Mouse (Mus musculus) spleen, adult 2 months (tissue): Measurements from ENCODE around the gene Slc25a20. TPM values are rescaled to one million over a fixed set of nuclear protein-coding genes. Genes with fewer than 3 reads are reported as not detected.

Source experiments
- DNase-seq, 2 experiments: peaks; one replicate each; pipeline versions ENCODE4 v3.0.0 to v3.0.0-alpha.2; 2012 to 2021; ENCODE audit warnings: low spot score in 2 of 2, low read depth in 1 of 2
- H3K27ac ChIP-seq: fragments of 200-500 bp; 2 replicates; pipeline ENCODE4 v1.5.1; 2012; ENCODE audit warnings: low read length, inconsistent platforms; ENCODE audit not compliant: insufficient read depth
- H3K27me3 ChIP-seq: fragments of 200-500 bp; 2 replicates; pipeline ENCODE4 v1.6.1; 2012; ENCODE audit warnings: mild to moderate bottlenecking, moderate library complexity, low read length, inconsistent platforms; ENCODE audit not compliant: control insufficient read depth, insufficient read depth
- H3K36me3 ChIP-seq: fragments of 200-500 bp; 2 replicates; pipeline ENCODE4 v1.6.1; 2012; ENCODE audit warnings: mild to moderate bottlenecking, low read length, inconsistent platforms; ENCODE audit not compliant: control insufficient read depth, insufficient read depth
- H3K4me1 ChIP-seq: fragments of 200-500 bp; 2 replicates; pipeline ENCODE4 v1.6.1; 2011; ENCODE audit warnings: inconsistent platforms; ENCODE audit not compliant: control insufficient read depth, insufficient read depth, insufficient read length
- H3K4me3 ChIP-seq: fragments of 200-500 bp; 2 replicates; pipeline ENCODE4 v1.5.1; 2011; ENCODE audit warnings: mild to moderate bottlenecking, inconsistent platforms; ENCODE audit not compliant: insufficient read depth, insufficient read length; ENCODE audit errors: extremely low read depth
- CTCF ChIP-seq: fragments of 200-500 bp; IDR thresholded peaks from 2 replicates; pipeline ENCODE4 v1.5.1; 2011; ENCODE audit warnings: mild to moderate bottlenecking, inconsistent platforms; ENCODE audit not compliant: insufficient read depth, insufficient read length, insufficient replicate concordance; ENCODE audit errors: extremely low read depth
- POLR2A ChIP-seq: fragments of 200-500 bp; IDR thresholded peaks from 2 replicates; pipeline ENCODE4 v1.6.1; 2011; ENCODE audit warnings: low read depth, low read length, inconsistent platforms
- polyA plus RNA-seq: library from polyadenylated mRNA; depleted of rRNA; stranded (reverse); fragments of >200 nt; gene quantifications from 2 replicates; pipeline ENCODE4 v1.2.3, GENCODE M21; 2012; rRNA removed

The Slc25a20 gene
- polyA plus RNA-seq, 1 experiment: 8.4 TPM

DNA sequence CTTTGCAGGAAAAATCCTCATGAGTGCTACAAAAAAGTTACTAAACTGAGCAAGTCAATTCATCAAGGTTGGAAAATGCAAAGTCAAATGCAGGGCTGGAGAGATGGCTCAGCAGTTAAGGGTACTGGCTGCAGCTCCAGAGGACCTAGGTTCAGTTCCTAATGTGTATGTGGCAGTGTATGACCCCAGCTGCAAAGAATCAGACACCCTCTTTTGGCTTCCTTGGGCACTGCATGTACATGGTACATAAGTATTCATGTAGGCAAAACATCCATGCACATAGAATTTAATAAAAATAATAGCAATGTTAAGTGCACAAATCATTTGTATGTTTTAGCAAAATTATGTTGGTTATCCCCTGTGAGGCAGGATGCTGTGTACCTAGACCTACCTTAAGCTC lies 70.6 kb downstream of the Slc25a20 start:
- TF ChIP-seq POLR2A (no peak), CTCF (no peak)
- no peaks in the 10 kb centered on the region for H3K36me3 ChIP-seq

More for the DNA sequence above, 70.6 kb downstream of the Slc25a20 start:
- Histone ChIP-seq H3K27ac (no peak overlapping the region), H3K4me3 (no peak overlapping the region), H3K4me1 (no peaks in the 10 kb centered on the region), H3K27me3 (no peaks in the 10 kb centered on the region)
- DNase-seq: no peak

Other genes starting within 250 kb of the Slc25a20 start
- gene Ccdc36, start 233.6 kb upstream of the Slc25a20 start, polyA plus RNA-seq: 0.05 TPM in 1 of 2 replicates, not detected in the other
- not detected in 2 replicates for gene BC048562, start 225.6 kb upstream of the Slc25a20 start, polyA plus RNA-seq
- 16.5 and 21.3 TPM in 2 replicates for gene Ccdc71, start 201.6 kb upstream of the Slc25a20 start, polyA plus RNA-seq
- gene Klhdc8b, start 200.5 kb upstream of the Slc25a20 start, polyA plus RNA-seq: 22.2 and 23.7 TPM in 2 replicates
- 40.5 and 41.9 TPM in 2 replicates for gene Lamb2, start 182.4 kb upstream of the Slc25a20 start, polyA plus RNA-seq
- gene Usp19, start 171.5 kb upstream of the Slc25a20 start, polyA plus RNA-seq: 133 and 138 TPM in 2 replicates
- gene Qars, start 154.4 kb upstream of the Slc25a20 start, polyA plus RNA-seq: 170 and 211 TPM in 2 replicates
- 76.7 and 102 TPM in 2 replicates for gene Qrich1, start 145.3 kb upstream of the Slc25a20 start, polyA plus RNA-seq
- gene Impdh2, start 101.8 kb upstream of the Slc25a20 start, polyA plus RNA-seq: 106 and 107 TPM in 2 replicates
- 23.1 and 27.1 TPM in 2 replicates for gene Ndufaf3, start 94.7 kb upstream of the Slc25a20 start, polyA plus RNA-seq
- 187 and 225 TPM in 2 replicates for gene Dalrd3, start 92.2 kb upstream of the Slc25a20 start, polyA plus RNA-seq
- 36.0 and 44.4 TPM in 2 replicates for gene Wdr6, start 83.3 kb upstream of the Slc25a20 start, polyA plus RNA-seq
- 5.9 and 7.9 TPM in 2 replicates for gene P4htm, start 64.4 kb upstream of the Slc25a20 start, polyA plus RNA-seq
- gene Arih2, start 12.7 kb upstream of the Slc25a20 start, polyA plus RNA-seq: 28.4 and 28.8 TPM in 2 replicates
- 3.9 and 4.8 TPM in 2 replicates for gene Prkar2a, start 27.2 kb downstream of the Slc25a20 start, polyA plus RNA-seq
- gene Ip6k2, start 121.7 kb downstream of the Slc25a20 start, polyA plus RNA-seq: 35.9 and 43.2 TPM in 2 replicates
- gene Nckipsd, start 146.3 kb downstream of the Slc25a20 start, polyA plus RNA-seq: 26.4 and 35.1 TPM in 2 replicates
- gene Celsr3, start 164.2 kb downstream of the Slc25a20 start, polyA plus RNA-seq: 0.83 and 1.2 TPM in 2 replicates
- 13.0 and 14.9 TPM in 2 replicates for gene Slc26a6, start 191.2 kb downstream of the Slc25a20 start, polyA plus RNA-seq